Mouse (Mus musculus) v-Abl transformed pro-B cells (cell line): ENCODE data around the gene Ascc2.
"Not testable (repeated sequence)": the region's sequence is repeated elsewhere in the genome, so short reads cannot be mapped to it uniquely, and the experiment has no call there.

ENCODE experiments used
- in situ Hi-C, 2 experiments: fragments of 400-800 bp; cut with MboI; formaldehyde crosslinking; loops; one replicate each; pipeline ENCODE4 v1.15.1; 2025; ENCODE audit not compliant: unreplicated experiment in 2 of 2

Gene Ascc2

GRCm38 (mm10) chr11:4629861-4630280, 7.7 kb upstream of the Ascc2 start:
- in situ Hi-C loops: no loop called here

GRCm38 (mm10) chr11:4633420-4633819, 4.1 kb upstream of the Ascc2 start:
- in situ Hi-C loops: no loop called here

- in situ Hi-C loops: no loop called here
Measured at GRCm38 (mm10) chr11:4634395-4634794, 3.2 kb upstream of the Ascc2 start.

- in situ Hi-C loops: loop anchor here in 1 of 2 experiments (5.0 kb wide), 1 partner anchor 100 kb away; no protein-coding TSS in a partner anchor
Measured at GRCm38 (mm10) chr11:4636782-4637342, 685 bp upstream of the Ascc2 start.

- in situ Hi-C loops: loop anchor here in 1 of 2 experiments (5.0 kb wide), 1 partner anchor 101 kb away; no protein-coding TSS in a partner anchor
Measured at GRCm38 (mm10) chr11:4638261-4638660, 714 bp downstream of the Ascc2 start.

- in situ Hi-C loops: no loop called here
Measured at GRCm38 (mm10) chr11:4641185-4641584, 3.6 kb downstream of the Ascc2 start.

DNA sequence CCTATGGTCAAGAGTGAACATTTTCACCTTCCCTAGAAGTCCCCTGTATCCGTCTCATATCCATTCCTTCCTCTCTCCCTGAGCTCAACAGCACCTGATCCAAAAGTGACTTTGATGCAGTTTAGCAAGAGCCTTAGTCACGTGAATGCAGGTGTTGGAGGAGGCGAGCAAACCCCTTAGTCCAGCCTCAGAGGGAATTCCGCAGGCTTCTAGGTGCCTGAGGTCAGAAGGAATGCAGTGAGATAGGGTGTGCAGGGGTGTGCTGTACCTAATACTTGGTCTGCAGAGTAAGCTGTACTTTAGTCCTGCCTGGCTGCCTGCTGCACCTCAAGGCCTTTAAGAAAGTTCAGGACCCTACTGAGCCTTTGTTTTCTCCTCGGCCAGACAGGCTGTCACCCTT, 6.2 kb downstream of the Ascc2 start:
- in situ Hi-C loops: no loop called here

DNA sequence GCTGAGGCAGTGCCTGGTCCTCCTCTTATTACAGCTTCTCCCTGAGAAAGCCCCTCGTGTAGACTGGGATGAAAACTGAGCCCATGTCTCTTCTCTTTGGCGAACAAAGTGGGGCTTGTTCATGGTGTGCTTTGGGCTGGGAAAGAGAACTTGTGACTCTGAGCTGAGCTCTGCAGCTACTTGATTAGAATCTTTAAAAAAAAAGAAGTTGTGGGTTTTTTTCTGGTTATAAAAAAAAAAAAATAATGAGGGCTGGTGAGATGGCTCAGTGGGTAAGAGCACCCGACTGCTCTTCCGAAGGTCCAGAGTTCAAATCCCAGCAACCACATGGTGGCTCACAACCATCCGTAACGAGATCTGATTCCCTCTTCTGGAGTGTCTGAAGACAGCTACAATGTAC, 7.6 kb downstream of the Ascc2 start:
- in situ Hi-C loops: not testable (repeated sequence)

GRCm38 (mm10) chr11:4646409-4646808, 8.9 kb downstream of the Ascc2 start:
- in situ Hi-C loops: no loop called here

DNA sequence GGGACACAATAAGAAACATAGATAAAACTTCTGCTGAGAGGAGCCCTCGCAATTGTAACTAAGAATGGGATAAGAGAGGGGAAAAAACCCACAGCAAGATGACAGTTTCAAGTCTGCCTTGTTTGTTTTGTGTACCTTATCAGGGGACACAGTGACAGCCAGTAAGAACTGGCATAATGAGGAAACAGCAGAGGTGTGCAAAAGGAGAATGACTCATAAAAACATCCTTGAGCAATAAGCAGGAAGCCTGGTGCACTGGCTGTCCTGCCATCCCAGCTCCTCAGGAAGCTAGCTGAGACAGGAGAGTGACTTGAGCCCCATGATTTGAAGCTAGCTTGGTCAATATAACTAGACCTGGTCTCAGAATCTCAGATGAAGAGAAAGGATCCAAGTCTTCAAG, 22.3 kb downstream of the Ascc2 start:
- in situ Hi-C loops: no loop called here

- in situ Hi-C loops: no loop called here
Measured at GRCm38 (mm10) chr11:4660309-4661025, 22.9 kb downstream of the Ascc2 start.

- in situ Hi-C loops: no loop called here
Measured at GRCm38 (mm10) chr11:4661324-4661723, 23.8 kb downstream of the Ascc2 start.

- in situ Hi-C loops: no loop called here
Measured at GRCm38 (mm10) chr11:4661871-4662495, 24.4 kb downstream of the Ascc2 start.

- in situ Hi-C loops: no loop called here
Measured at GRCm38 (mm10) chr11:4662496-4662878, 24.9 kb downstream of the Ascc2 start.

DNA sequence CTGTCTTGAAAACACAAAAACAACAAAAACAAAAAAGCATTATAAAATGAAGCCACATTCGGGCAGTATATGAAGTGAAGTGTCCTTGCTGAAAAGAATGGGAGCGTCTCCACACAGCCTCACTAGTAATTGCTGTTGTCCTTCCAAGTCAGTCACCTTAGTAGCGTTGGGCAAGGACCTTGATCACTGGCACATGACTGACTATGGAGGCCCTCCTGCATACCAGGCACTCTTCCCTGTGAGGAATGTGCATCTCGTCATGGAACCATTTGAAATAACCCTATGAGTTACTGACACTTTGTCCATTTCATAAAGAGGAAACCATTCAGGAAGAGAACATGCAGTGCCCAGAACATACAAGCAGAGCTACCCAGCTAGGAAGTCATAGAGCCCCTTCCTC, 34.2 kb downstream of the Ascc2 start:
- in situ Hi-C loops: no loop called here

DNA sequence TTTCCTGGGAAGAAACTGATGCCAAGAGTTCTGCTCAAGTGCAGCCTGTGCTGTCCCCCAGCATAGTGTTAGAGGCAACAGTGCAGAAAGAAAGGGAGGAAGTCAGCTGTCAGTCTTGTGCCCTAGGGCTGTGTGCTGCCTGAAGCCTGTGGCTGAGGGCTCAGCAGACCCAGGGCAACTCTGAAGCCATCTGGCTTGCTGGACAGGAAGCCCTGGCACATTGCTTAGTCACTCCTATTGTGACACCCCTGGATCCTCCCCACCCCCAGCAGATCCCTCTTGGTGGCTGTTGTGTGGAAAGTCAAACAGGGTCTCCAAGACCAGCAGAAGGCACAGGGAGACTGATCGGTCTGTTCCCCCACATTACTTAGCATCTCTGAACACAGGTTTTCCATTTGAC, 37.0 kb downstream of the Ascc2 start:
- in situ Hi-C loops: no loop called here

DNA sequence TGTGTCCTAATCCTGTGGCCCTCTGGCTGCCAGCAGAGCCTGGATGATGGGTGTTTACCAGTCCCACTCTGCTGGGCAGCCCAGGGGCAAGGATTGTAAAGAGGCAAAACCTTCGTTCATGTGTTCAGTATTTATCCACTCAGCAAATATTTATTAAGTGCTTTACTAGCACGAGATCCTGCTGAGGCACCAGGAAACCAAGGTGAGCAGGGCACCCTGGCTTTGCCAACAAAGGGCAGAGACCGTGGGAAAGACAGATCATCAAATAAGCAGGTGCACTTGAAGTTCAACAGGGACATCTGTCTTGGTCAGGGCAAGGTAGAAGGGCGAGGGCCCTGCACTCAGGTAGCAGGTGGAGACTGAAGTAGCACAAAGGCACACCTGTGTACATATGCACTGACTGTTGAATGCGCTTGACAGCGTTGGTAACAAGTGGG, 37.6 kb downstream of the Ascc2 start:
- in situ Hi-C loops: no loop called here

- in situ Hi-C loops: no loop called here
Measured at GRCm38 (mm10) chr11:4675693-4676092, 38.1 kb downstream of the Ascc2 start.

DNA sequence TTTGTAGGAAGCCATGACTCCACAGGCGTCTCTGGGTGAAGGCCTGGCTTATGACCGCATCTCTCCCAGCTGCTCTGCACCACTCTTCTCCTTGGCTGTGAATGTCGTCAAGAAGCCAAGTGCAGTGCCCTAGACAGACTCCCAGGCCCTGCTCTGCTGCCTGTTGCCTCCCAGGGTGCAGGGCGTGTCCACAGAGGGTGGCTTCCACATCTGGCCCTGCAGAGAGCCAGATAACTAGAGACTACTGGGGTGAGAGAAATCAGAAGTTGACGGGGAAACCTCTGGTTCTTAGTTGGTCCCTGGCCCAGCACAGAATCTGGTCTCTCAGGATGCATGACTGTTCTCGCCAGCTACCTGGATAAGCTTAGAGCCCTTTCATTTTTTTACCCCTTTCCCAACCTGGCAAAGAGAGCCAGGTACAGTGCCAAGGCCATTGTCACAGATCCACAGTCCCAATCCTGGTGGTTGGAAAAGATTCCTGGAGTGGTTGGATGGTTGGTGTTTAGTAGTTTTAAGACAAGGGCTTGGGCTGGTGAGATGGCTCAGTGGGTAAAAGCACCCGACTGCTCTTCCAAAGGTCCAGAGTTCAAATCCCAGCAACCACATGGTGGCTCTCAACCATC, 39.8 kb downstream of the Ascc2 start:
- in situ Hi-C loops: no loop called here

DNA sequence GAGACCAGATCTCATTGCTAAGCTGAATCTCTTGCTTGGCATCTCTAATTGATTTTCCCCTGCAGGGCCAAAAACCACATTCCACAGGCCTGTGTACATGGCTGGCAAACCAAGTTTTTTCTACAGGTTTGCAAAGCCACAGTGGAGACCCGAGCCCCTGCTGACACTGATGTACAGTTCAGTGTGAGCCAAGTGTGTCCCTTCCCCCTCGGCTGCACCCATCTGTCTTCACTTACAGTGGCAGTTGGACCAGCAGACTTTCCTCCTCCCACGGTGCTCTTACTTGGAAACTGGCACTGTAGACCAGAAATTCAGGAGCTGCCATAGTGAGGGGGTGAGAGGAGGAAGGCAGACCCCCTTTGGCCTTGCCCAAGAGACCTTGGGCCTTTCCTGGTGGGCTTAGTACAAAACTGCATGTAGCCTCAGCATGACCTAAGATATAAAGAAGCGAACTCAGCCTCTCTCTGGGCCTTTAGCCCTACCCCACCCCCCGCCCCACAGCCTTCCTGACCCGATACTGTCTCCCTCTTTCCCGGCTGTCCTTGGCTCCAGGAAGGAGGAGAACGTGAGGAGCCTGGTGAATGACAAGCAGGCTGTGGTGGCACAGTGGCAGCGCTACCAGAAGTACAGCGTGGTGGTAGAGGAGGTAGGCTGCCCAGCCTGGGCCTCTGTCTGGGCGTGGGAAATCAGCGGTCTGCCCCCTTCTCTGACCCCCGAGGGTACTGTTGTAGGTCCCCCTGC, 41.3 kb downstream of the Ascc2 start:
- in situ Hi-C loops: no loop called here

- in situ Hi-C loops: no loop called here
Measured at GRCm38 (mm10) chr11:4679441-4679832, 41.9 kb downstream of the Ascc2 start.
